Mouse (Mus musculus) C2C12 (cell line): Measurements from ENCODE around the gene Cox20. TPM values are rescaled to one million over a fixed set of nuclear protein-coding genes. Genes with fewer than 3 reads are reported as not detected.
"Not testable (repeated sequence)": the region's sequence is repeated elsewhere in the genome, so short reads cannot be mapped to it uniquely, and the experiment has no call there.

Experiments used
- H3K27me3 ChIP-seq: one replicate; pipeline ENCODE4 v1.6.1; 2011; ENCODE audit not compliant: control insufficient read depth, insufficient read depth, insufficient read length
- H3K36me3 ChIP-seq: one replicate; pipeline ENCODE4 v1.6.1; 2011; ENCODE audit not compliant: control insufficient read depth, insufficient read depth
- H3K4me3 ChIP-seq: one replicate; pipeline ENCODE4 v1.5.1; 2011; ENCODE audit warnings: mild to moderate bottlenecking, control low read depth; ENCODE audit not compliant: poor library complexity, insufficient read depth, severe bottlenecking
- H3K79me2 ChIP-seq: one replicate; pipeline ENCODE4 v1.6.1; 2011; ENCODE audit not compliant: control insufficient read depth, insufficient read depth
- H3K79me3 ChIP-seq: one replicate; pipeline ENCODE4 v1.6.1; 2011; ENCODE audit warnings: low read depth, control low read depth
- H3ac ChIP-seq: one replicate; pipeline ENCODE3; 2011; ENCODE audit warnings: low read depth; ENCODE audit not compliant: control insufficient read depth, insufficient read length
- CEBPB ChIP-seq: IDR thresholded peaks from one replicate; pipeline ENCODE4 v1.6.1; 2011; ENCODE audit warnings: low read depth, mild to moderate bottlenecking, control low read depth, moderate library complexity
- CTCF ChIP-seq: IDR thresholded peaks from one replicate; pipeline ENCODE4 v1.5.1; 2011; ENCODE audit not compliant: control insufficient read depth, insufficient read depth, insufficient read length
- FOSL1 ChIP-seq: IDR thresholded peaks from one replicate; pipeline ENCODE4 v1.8.0; 2011; ENCODE audit warnings: mild to moderate bottlenecking, low read length; ENCODE audit not compliant: poor library complexity, insufficient read depth, severe bottlenecking
- MAX ChIP-seq: IDR thresholded peaks from one replicate; pipeline ENCODE4 v1.6.1; 2011; ENCODE audit warnings: mild to moderate bottlenecking, control low read depth
- MYOD1 ChIP-seq: IDR thresholded peaks from one replicate; pipeline ENCODE4 v1.6.1; 2011; ENCODE audit warnings: low read depth; ENCODE audit not compliant: control insufficient read depth, insufficient read length
- MYOG ChIP-seq: IDR thresholded peaks from one replicate; pipeline ENCODE4 v1.6.1; 2011; ENCODE audit not compliant: control insufficient read depth, insufficient read length; ENCODE audit errors: extremely low read depth
- USF1 ChIP-seq: IDR thresholded peaks from one replicate; pipeline ENCODE4 v1.6.1; 2011; ENCODE audit warnings: low read depth, mild to moderate bottlenecking, control low read depth, moderate library complexity
- polyA plus RNA-seq: library from polyadenylated mRNA; unstranded; fragments of >200 nt; fragmentation: generic; extraction: Trizol; gene quantifications from one replicate; pipeline ENCODE4 v1.2.1, GENCODE M21; 2012; ENCODE audit warnings: missing spikeins

Cox20 gene
- polyA plus RNA-seq, 1 experiment = 40.8 TPM

GRCm38 (mm10) chr1:178342063-178342462 is 23.1 kb downstream of the Cox20 start:
- Histone ChIP-seq H3K27me3 (no peaks in the 10 kb centered on the region), H3K79me3 (peaks cover 4% of the 10 kb centered on the region), H3ac (no peak overlapping the region), H3K36me3 (no peaks in the 10 kb centered on the region), H3K79me2 (peaks cover 18% of the 10 kb centered on the region), H3K4me3 (no peak overlapping the region)
- TF ChIP-seq CTCF = no peak
- TF ChIP-seq MAX = no peak
- no peak for TF ChIP-seq MYOG
- TF ChIP-seq MYOD1 = no peak
- no peak for TF ChIP-seq USF1
- no peak for TF ChIP-seq CEBPB
- no peak for TF ChIP-seq FOSL1

GRCm38 (mm10) chr1:178342612-178343011 is 23.7 kb downstream of the Cox20 start:
- Histone ChIP-seq H3K4me3 (no peak overlapping the region), H3K79me3 (no peaks in the 10 kb centered on the region), H3ac (no peak overlapping the region), H3K36me3 (no peaks in the 10 kb centered on the region), H3K27me3 (no peaks in the 10 kb centered on the region), H3K79me2 (peaks cover 13% of the 10 kb centered on the region)
- no peak for TF ChIP-seq CTCF
- no peak for TF ChIP-seq MYOG
- TF ChIP-seq FOSL1 = no peak
- no peak for TF ChIP-seq MAX
- TF ChIP-seq MYOD1 = no peak
- no peak for TF ChIP-seq CEBPB
- no peak for TF ChIP-seq USF1

GRCm38 (mm10) chr1:178344071-178344805 is 25.3 kb downstream of the Cox20 start:
- H3K79me2 ChIP-seq = not testable (repeated sequence)

GRCm38 (mm10) chr1:178350792-178351191 is 31.9 kb downstream of the Cox20 start:
- H3K4me3 ChIP-seq = no peak overlapping the region
- H3K79me2 ChIP-seq = no peaks in the 10 kb centered on the region

More at GRCm38 (mm10) chr1:178344071-178344805, 25.3 kb downstream of the Cox20 start:
- not testable (repeated sequence) for H3ac ChIP-seq, H3K79me3 ChIP-seq, H3K27me3 ChIP-seq, H3K36me3 ChIP-seq, H3K4me3 ChIP-seq

GRCm38 (mm10) chr1:178351643-178352042 is 32.7 kb downstream of the Cox20 start:
- no peak for TF ChIP-seq MYOD1
- TF ChIP-seq FOSL1 = no peak
- TF ChIP-seq CTCF = no peak
- no peak for TF ChIP-seq CEBPB
- no peak for TF ChIP-seq MAX
- TF ChIP-seq USF1 = no peak
- no peak for TF ChIP-seq MYOG
- no peaks in the 10 kb centered on the region for H3K27me3 ChIP-seq
- H3K4me3 ChIP-seq = no peak overlapping the region
- no peaks in the 10 kb centered on the region for H3K36me3 ChIP-seq
- no peak overlapping the region for H3ac ChIP-seq
- no peaks in the 10 kb centered on the region for H3K79me2 ChIP-seq
- H3K79me3 ChIP-seq = no peaks in the 10 kb centered on the region

More at GRCm38 (mm10) chr1:178350792-178351191, 31.9 kb downstream of the Cox20 start:
- Histone ChIP-seq H3K79me3 (no peaks in the 10 kb centered on the region), H3K36me3 (no peaks in the 10 kb centered on the region), H3ac (no peak overlapping the region), H3K27me3 (no peaks in the 10 kb centered on the region)
- TF ChIP-seq MAX = no peak
- TF ChIP-seq MYOD1 = no peak
- TF ChIP-seq FOSL1 = no peak
- no peak for TF ChIP-seq MYOG
- no peak for TF ChIP-seq USF1
- no peak for TF ChIP-seq CEBPB
- no peak for TF ChIP-seq CTCF

GRCm38 (mm10) chr1:178354576-178354975 is 35.6 kb downstream of the Cox20 start:
- Histone ChIP-seq H3K27me3 (no peaks in the 10 kb centered on the region), H3K79me2 (no peaks in the 10 kb centered on the region), H3K79me3 (no peaks in the 10 kb centered on the region), H3K36me3 (no peaks in the 10 kb centered on the region), H3K4me3 (no peak overlapping the region), H3ac (no peak overlapping the region)
- no peak for TF ChIP-seq MAX
- no peak for TF ChIP-seq MYOD1
- no peak for TF ChIP-seq CEBPB
- no peak for TF ChIP-seq FOSL1
- no peak for TF ChIP-seq CTCF
- TF ChIP-seq MYOG = no peak
- TF ChIP-seq USF1 = no peak
